Mouse (Mus musculus): ENCODE data around the gene Mylk. TPM values are rescaled to one million over a fixed set of nuclear protein-coding genes. Genes with fewer than 3 reads are reported as not detected.

Mylk gene
- total RNA-seq, 2 experiments from 2014 or later, result 39.2 to 51.6 TPM

DNA sequence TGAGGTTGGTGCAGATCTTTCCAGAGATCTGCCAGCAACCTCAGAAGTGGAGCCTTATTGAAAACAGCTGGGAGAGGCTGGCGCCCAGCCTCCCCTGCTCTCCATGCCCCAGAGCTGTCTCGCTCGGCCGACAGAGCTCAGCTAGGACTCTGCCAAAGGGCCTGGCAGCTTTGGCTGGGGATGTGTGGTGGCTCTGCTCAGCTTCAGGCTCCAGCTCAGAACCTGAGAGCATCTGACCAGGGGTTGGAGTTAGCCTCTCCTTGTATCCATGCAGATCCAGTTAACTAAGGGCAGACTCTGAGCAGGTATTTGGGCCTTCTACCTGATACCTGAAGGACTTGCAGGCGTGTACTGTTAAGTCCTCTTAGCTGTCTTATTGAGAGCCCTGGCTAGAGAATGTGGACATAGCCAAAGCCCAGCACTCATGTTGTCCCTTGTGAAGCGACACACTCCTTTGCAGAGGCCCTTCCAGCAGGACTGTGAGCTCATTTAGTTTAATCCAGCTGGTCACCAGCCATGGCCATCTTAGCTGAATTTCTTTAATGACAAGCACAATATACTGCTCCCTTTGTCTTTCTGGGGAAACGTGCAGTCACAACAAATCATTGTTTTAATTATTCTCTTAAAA is 94.8 kb downstream of the Mylk start:
- peak in 1 of 2 experiments; percentile 56 for DNase-seq (ENCODE audit: low spot score in 2 of 2)

DNA sequence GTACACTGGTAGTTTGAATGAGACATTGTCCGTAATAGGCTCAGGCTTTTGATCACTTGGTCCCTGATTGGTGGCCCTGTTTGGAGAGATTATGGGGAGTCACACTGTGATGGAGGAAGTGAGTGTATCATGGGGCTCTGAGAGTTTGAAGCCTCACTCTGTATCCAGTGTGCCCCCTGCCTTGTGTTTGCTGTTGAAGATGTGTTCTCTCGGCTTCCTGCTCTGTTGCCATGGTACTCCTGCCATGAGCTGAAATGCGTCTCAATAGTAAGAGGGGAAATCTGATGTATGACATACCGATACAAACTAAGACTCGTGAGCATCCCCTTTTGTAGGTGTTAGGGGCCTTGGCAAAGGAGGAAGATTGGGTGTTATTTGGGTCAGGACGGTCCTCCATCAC is 99.8 kb downstream of the Mylk start:
- no peak for DNase-seq (ENCODE audit: low spot score in 2 of 2)

DNA sequence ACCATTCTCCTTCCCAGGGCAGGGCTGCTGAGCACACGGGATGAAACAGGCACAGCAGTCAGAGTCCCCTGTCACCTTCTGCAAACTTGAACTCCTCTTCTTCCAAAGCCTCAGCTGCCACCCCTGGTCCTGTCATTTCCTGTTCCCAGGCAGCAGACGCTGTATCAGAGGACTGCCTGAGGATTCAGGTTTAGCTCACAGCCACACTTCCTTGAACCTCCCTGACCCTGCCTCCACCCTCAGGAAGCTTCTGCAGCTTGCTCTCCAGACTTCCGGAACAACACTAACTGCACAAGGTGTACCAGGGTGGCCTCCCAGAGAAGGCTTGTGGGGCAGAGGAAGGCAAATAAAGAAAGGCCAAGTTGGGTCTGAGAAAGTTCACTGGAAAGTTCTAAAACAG is 102.6 kb downstream of the Mylk start:
- DNase-seq (ENCODE audit: low spot score in 2 of 2), result no peak

DNA sequence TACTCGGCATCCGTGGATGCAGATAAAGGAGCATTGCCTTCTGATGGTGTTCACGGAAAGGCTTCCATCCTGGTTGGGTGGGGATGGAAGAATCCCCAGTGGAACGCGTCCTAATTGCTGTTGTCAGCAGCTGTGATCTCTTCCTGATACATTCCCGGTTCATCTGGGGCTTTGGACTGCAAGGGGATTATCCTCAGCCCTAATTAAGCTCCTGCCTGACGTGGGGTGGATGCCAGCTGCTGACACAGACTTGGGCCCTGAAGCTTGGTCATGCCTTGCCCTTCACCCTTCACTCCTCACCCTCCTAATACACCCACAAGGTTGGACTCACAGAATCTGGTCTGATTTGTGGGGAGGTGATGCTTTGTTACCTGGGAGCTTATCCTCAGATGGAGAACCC is 109.1 kb downstream of the Mylk start:
- no peak for DNase-seq (ENCODE audit: low spot score in 2 of 2)

DNA sequence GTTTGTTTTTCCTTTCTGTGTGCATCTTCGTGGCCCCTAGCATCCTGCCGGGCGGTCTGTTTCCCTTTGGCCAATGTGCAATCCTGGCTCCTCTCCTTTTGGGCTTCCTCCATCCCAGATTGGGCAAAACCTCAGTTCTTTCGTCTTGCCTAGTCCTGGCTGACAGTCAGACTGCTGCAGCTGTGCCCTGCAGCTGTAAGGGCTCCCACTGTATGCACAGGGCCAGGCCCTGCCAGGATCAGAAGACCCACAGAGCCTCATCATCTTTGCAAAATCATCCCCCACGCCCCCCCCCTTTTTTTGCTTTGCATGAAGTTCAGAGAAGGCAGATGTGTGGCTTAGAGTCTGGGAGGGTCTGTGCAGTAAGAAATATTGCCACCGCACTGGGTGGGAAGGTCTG is 110.1 kb downstream of the Mylk start:
- peak in 1 of 2 experiments; percentile 37 for DNase-seq (ENCODE audit: low spot score in 2 of 2)

DNA sequence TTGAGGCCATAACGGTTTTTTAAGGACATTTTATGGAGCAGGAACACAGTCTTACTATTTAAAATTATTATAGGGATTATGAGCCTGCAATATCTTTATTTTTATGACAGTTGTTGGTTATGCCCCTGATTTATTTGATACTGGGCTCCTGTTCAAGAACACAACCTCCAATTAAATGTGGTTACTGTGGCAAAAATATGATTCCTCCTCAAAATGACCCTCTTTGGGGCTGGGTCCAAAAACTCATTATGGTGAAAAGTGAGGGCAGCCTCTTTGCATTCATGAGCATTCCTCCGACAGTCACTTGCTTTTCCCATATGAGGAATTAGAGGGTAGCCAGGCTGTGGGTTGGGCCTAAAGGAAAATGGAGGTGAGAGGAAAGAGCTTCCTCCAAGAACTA is 110.7 kb downstream of the Mylk start:
- no peak for DNase-seq (ENCODE audit: low spot score in 2 of 2)

DNA sequence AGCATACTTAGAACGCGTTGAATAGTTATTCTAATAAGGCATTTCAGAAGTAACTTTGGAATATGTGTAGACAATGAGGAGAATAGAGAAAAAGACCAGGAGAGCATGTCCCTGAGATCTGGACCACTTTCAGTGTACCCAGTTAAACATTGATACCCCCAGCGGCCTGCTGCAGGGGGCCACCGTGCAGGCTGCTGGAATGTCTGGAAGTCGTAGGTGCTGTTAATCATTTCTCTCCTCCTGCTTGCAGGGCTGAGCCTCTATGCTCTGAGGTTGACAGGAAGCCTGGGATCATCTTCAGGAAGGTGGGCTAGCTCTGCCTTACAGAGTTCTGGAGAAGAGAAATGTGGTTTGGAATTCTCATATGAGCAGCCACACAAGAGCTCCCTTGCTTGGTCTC is 112.6 kb downstream of the Mylk start:
- DNase-seq (ENCODE audit: low spot score in 2 of 2), result no peak

DNA sequence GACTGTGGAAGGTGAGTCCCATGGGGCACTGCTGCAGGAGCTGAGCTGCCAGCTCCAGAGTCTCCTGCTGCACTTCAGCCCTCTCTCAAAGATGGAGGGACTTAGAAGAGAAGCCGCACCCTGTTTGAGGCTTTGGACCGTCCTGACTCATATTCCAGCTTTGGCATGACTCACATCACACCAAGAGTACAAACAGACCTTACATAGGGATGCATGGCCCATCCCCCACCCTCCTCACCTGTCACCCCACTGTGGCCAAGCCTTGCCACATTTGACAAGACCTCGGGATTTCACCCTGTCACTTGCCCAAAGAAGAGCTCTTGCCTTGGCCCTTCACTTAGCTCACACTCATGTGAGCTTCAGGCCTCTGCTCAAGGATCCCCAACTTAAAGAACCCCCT is 115.8 kb downstream of the Mylk start:
- no peak for DNase-seq (ENCODE audit: low spot score in 2 of 2)

DNA sequence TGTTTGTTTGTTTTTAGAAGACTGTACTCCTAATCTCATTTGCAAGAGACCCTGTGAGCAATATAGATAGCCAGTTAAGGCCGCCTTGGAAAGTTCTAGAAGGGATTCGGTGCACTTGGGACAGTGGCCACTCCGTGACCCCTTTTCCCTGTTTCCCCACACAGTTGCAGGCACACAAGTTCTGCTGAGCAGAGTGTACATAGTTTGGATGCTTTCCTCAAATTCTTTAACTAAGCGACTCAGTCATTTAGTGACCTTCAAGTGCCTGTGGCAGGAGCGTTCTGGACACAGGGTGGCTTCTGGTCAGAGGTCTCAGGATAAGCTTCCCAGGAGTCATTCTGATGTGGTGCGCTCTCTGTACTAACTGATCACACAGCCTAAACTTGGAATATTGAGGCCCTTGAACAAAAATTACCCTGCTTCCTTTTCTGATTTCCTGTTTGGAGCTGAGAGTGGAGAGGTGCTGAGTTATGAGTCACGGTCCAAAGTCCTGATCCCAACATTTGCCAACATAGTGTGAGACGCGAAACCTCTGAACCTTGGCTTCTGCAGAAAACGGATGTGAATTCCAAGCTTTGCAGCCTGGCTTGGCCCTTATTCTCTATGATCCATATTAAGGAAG is 116.8 kb downstream of the Mylk start:
- no peak for DNase-seq (ENCODE audit: low spot score in 2 of 2)

DNA sequence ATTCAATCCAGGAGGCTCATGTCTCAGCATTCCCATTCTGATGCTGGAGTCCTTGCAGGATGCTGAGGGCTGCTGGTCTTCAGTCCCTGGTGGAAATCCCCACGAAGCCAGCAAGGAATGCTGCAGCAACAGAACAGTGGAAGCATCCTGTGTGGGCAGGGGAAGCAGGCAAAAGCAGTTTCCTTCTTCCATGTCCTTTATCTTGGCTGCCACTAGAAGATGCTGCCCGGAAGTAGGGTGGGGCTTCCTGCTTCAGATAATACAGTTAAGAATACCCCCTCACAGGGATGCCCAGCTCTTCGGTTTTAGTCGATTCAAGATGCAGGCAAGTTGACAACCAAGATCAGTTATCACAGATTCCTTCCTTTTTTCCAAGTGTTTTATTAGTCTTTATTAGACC is 120.4 kb downstream of the Mylk start:
- DNase-seq (ENCODE audit: low spot score in 2 of 2), result no peak

DNA sequence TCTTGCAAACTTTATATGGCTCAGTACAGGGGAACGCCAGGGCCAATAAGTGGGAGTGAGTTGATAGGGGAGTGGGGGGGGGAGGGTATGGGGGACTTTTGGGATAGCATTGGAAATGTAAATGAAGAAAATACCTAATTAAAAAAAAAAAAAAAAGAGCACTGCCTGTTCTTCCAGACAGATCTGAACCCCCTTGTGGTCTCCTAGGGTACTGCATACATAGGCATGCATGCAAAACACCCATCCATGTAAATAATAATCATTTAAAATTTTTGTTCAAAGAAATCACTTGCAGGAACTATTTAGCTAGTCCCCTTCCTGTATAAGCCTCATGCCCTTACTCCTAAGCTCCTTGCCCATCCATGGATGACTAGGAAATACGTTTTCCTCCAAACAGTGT is 122.2 kb downstream of the Mylk start:
- no peak for DNase-seq (ENCODE audit: low spot score in 2 of 2)

DNA sequence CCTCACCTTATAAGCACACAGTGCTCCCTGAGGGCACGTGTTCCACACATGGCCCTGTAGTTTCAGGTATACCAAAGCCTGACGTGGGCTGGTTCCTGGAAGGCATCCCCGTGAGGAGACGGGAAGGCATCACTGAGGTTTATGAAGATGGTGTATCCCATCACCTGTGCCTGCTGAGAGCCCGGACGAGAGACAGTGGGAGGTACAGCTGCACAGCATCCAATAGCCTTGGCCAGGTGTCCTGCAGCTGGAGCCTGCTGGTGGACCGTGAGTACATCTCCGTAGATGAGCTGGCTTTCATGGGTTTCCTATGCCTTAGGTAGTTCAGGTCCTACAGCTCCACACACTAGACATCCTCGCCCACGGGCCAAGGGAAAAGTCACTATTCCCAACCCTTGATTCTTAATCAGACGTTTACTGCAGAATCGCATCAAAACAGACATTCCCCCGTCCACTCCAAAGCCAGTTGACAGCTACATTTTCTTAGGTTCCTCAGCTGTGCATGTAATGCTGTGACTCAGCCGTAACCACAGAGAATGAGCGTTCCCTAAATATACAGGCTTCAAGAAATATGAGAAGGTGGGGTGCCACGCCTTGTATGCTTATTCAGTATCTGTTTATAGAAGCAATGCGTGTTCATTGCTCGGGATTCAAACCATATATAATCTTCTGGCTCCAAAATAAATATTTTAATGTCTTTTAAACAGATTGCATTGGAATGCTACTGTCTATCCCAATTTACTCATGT is 135.2 kb downstream of the Mylk start:
- DNase-seq (ENCODE audit: low spot score in 2 of 2), result no peak

DNA sequence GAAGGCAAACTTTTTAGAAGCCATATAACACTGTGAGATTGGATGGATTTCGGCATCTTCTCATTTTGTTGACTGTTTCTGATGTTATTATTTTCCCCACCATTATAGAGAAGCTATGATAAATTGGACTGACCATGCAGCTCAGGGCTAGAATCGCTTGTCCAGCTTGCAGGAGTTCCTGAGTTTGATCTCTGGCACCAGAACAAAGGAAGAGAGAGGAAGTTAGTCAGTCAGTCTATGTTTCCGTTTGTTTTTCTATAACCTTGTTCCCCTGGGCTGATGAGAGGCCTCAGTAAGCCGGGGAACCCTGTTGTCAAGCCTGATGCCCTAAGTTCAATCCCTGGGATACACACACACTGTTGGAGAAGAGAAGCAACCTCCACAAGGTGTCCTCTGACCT is 135.8 kb downstream of the Mylk start:
- no peak for DNase-seq (ENCODE audit: low spot score in 2 of 2)

DNA sequence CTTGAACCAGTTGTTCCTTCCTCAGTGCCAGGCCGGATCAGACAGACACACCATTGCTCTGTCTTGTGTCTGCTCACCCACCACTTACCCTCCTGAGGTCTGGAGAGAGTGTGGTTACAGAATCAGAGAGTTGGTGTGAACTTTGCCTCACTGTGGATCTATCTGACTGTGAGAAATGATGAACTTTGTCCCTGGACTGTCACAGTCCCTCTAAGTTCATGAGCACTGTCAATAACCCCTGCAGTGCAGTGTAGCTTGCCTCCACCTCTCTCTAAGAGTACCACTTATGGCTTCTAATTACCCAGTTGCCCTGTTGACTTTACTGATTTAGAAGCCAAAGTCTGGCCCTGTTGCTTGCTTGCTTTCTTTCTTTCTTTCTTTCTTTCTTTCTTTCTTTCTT is 142.0 kb downstream of the Mylk start:
- no peak for DNase-seq (ENCODE audit: low spot score in 2 of 2)

DNA sequence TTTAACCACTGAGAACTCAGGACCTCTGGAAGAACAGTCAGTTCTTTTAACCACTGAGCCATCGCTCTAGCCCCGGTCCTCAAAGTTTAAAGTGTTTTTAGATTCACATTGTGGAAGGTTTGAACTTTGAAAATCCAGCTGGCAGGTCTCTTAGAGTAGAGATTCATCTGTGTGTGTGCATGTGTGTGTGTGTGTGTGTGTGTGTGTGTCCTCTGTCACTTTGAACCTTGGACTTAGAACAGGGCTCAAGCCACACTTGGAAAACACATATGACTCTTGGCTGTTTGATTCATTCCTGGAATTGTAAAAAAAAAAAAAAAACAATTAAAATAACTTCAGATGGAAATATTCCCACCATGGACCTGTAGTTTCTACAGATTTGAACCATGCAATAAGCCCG is 149.0 kb downstream of the Mylk start:
- DNase-seq (ENCODE audit: low spot score in 2 of 2), result no peak

DNA sequence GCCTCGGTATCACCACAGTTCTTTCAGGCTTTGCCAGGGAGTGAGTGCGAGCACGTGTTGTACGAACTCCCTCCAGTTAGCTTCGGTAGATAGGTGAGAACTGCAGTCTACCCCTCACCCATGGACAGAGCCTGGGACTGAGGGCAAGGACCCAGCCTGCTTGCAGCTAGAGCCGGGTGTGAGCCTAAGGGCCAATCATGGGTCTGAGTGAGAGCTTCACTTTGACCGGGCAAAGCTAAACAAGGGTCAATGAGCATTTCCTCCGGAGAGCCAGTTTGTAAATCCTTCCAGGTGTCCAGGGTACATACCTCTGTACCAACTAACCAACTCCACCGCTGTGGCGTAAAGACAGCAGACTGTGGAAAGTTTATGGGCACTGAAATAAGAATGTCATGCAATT is 150.9 kb downstream of the Mylk start:
- no peak for DNase-seq (ENCODE audit: low spot score in 2 of 2)

DNA sequence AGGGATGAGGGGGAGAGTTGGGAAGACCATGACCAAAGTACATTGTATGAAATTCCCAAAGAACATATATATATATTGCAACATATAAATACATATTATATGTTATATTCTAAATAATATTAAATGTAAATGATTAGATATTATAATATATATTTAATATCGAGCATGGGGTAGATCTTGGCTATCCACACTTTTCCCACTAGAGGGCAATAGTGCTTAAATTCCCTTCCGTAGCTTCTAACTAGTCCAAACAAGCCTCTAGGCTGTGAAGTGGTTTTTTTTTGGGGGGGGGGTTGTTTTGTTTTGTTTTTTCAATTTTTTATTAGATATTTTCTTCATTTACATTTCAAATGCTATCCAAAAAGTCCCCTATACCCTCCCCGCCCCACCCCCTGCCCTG is 152.0 kb downstream of the Mylk start:
- no peak for DNase-seq (ENCODE audit: low spot score in 2 of 2)

DNA sequence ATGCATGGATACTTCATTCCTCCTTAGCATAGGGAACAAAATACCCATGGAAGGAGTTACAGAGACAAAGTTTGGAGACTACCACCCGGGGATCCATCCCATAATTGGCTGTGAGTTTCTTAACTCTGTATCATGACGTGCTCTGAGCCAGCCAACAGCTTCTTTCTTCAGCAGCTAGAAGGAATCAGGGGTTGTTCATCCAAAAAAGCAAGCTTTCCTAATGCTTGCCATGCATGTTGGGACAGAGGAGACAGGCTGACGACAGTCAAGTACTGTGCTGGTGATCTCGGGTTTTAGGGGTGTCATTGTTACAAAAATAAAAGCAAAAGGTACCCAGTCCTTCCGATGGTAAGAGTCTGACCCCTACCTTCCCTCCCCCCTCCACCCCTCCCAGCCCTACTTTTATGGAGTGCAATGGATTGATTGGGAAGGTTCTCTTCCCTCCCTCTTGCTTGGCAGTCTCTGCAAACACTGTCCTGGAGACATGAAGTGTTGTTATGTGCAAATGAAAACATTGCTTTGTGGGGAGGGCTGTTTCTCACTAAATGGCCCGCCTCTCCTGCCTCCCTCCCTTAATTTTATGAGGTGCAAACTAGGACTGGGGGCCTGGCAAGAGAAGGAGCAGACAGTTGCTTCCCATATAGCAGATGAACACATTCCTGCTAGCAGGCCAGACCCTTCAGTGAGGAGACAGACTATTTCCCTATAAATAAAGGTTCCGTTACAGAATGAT is 153.2 kb downstream of the Mylk start:
- no peak for DNase-seq (ENCODE audit: low spot score in 2 of 2)

DNA sequence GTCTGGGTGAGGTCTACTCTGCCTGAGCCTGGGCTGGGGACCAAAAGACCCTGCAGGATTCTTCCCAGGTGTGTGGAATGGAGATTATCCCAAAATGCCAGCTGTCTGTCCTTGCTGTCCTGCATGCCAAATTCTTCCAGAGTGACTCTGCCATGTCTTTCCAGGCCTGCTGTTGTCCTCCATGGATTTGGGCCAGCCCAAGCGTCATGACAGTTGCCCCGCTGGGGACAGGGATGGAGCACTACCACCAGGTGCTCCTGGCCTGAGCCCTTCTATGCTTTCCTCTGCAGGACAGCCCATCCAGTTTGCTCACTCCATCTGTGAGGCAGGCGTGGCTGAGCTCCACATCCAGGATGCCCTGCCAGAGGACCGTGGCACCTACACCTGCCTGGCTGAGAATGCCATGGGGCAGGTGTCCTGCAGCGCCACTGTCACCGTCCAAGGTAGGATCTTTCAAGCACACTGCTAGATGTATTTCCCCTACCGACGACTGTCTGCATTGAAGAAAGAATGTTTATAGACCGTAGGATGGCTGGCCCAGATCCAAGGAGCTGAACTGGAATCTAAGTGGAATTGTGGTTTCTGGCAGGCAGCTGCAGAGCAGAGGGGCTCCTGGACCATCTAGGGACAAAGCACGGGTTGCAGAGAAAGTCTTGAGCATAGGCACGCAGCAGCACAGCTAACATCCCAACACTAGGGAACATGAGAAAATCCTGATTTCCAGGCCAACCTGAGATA is 154.2 kb downstream of the Mylk start:
- DNase-seq (ENCODE audit: low spot score in 2 of 2), result peak in 1 of 2 experiments; percentile 40

DNA sequence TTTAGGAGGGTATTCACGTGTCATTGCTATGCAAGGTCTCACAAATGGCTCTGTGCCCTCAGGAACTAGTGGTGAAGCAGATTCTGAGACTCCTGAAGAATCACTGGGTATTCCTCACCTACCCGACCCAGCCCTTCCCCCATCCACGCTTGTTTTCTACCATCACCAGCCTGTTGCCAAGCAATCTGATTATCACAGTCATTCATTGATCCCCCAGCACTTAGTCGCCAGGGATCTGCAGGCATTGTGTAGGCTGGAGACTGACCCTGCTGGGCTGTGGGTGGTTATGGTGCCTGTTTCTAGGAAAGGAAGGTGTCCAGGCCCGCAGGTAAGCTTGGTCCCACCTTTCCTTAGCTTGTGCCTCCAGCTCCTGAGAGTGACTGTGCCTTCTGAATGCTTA is 155.0 kb downstream of the Mylk start:
- DNase-seq (ENCODE audit: low spot score in 2 of 2), result no peak

DNA sequence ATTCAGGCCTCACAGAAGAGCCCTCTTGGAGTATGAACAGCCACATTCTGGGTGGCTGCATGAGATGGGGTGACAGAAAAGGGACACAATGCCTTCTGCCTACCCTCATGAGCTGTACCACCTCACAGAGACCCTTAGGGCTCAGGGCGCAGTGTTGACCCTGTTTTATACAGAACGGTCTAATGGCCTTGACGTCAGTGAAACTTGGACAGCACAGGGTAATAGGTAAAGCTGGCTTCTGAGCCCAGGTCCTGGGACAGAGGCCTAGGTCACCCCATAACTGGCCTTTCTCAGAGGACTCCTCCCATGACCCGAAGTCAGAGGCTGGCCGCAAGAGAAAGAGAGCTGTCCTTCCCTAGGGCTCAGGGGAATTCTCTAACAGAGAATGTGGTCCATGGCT is 155.5 kb downstream of the Mylk start:
- DNase-seq (ENCODE audit: low spot score in 2 of 2), result no peak
